Mouse (Mus musculus): ENCODE measurements around the gene Phlpp2. TPM values are rescaled to one million over a fixed set of nuclear protein-coding genes. Genes with fewer than 3 reads are reported as not detected.

Phlpp2 gene
- total RNA-seq, 2 experiments from 2014 or later = 2.4 to 2.9 TPM

DNA sequence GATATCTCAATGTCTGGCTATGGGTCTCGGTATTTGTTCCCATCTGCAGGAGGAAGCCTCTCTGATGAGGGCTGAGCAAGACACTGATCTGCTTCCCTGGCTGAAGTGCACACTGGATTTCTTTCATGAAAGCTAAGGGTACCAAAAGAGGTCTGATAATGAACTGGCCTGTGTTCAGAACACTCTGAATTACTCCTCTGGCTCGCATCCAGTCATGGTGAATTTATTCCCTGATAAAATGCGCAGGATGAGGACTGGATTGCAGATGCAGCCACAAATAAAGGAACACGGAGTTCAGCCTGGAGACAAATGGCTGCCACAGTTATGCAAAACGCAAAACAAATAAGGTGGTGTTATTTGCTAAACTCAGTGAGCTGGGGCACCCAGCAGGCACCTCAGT is 115.6 kb downstream of the Phlpp2 start:
- no peak for TF ChIP-seq CTCF (IDR thresholded peaks at IDR 0.05)
- no peak for DNase-seq
- Histone ChIP-seq H3K27ac (no peak overlapping the region), H3K4me3 (no peak overlapping the region)
- intact Hi-C loops (cut with DNase I) = no loop called here

DNA sequence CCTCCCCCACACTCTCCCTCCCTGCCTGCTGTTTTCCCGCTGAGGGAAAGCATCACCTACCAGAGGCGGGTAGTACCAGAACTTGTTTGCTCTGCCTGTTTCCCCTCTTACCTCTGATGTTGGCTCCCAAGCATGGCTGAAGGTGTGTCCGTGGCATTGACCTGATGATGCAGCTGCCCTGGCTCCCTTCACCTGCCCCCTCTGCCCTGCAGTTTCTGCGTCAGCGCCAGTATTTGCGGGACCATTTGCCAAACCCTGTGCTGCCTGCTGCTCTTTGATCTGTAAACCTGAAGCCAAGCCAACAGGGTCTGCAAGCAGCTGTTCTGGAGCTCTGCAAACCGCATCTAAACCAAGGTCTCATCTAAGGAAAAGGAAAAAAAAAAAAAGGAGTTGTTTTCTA is 118.0 kb downstream of the Phlpp2 start:
- Histone ChIP-seq H3K27ac (no peak overlapping the region), H3K4me3 (no peak overlapping the region)
- DNase-seq = no peak
- intact Hi-C loops (cut with DNase I) = no loop called here
- TF ChIP-seq CTCF (IDR thresholded peaks at IDR 0.05) = no peak

DNA sequence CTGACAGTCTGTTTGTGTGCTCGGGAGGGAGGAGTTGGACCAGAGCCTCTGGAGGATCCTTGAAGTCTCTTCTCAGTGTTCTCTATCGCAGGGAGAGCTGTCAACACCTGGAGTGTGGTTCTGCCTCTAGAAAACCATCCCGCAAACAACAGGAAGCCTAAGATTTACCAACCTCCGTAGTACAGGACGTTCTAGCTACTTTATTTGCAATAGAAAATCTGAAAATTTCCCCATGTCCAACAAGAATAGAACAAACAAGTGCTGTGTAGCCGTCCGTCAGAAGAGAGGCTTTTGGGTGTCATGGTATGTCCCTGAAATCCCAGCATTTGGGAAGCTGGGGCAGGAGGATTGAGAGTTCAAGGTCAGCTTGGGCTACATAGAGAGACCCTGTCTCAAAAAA is 119.4 kb downstream of the Phlpp2 start:
- Histone ChIP-seq H3K4me3 (no peak overlapping the region), H3K27ac (no peak overlapping the region)
- no peak for TF ChIP-seq CTCF (IDR thresholded peaks at IDR 0.05)
- intact Hi-C loops (cut with DNase I) = no loop called here
- no peak for DNase-seq

DNA sequence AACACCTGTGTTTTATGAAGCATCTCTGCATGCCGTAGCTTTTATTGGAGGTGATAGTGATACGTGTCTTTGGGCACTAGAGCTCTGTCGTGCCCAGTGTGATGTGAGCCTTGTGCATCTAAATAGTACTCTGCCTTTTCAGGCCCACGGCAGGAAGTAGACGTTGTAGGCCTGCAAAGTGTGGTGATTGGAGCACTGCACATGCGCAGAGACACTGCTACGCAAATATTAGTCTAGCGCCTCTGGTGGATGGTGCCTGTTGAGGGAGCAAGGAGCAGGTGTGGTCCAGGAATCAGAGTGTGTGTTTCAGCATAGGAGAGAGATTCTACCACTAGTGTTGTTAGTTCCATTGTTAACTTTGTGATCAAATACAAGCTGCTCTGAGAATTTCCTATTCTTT is 120.8 kb downstream of the Phlpp2 start:
- intact Hi-C loops (cut with DNase I) = no loop called here
- DNase-seq = no peak
- no peak for TF ChIP-seq CTCF (IDR thresholded peaks at IDR 0.05)
- Histone ChIP-seq H3K27ac (no peak overlapping the region), H3K4me3 (no peak overlapping the region)

DNA sequence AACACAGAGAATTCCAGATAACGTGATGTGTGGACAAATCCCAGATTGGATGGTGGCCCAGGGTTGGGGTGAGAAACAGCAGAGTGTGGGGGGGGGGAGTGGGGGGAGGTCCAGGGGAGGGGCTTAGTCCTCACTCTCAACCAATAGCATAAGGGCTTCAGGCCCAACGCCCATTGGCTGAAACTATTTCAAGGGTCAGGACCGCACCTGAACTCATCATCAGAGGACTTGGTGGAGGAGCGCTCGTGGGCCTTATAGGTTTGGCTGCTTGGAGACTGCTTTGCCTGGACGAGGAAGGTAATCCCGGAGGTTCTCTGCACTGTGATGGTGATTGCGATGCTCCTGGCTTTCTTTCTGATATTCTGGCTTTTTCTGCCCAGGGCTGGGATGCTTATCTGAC is 121.9 kb downstream of the Phlpp2 start, which contains the start of gene Tat:
Tat (plus strand) TSS at position 214 of the 400 bp plus-strand sequence.
- intact Hi-C loops (cut with DNase I) = no loop called here
- no peak for DNase-seq
- Histone ChIP-seq H3K4me3 (no peak within 1 kb of the TSS), H3K27ac (no peak within 1 kb of the TSS)
- no peak for TF ChIP-seq CTCF (IDR thresholded peaks at IDR 0.05)

DNA sequence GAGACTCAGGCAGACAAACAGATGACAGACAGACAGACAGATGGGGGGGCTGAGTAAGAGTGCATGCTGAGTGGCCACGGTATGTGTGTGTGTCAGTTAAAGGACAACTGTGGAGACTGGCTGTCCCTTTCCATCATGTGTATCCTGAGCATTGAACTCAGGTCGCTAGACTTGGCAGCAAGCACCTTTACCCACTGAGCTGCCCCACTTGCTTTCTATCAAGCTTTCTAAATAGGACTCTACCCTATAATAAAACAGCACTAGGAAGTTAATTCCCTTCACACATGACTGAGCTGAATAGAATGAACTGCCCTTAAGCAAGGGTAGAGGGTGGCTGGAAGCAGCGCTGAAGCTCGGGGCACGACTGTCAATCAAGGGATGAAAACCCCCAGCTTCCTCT is 123.8 kb downstream of the Phlpp2 start:
- Histone ChIP-seq H3K4me3 (no peak overlapping the region), H3K27ac (no peak overlapping the region)
- DNase-seq = no peak
- intact Hi-C loops (cut with DNase I) = no loop called here
- no peak for TF ChIP-seq CTCF (IDR thresholded peaks at IDR 0.05)

DNA sequence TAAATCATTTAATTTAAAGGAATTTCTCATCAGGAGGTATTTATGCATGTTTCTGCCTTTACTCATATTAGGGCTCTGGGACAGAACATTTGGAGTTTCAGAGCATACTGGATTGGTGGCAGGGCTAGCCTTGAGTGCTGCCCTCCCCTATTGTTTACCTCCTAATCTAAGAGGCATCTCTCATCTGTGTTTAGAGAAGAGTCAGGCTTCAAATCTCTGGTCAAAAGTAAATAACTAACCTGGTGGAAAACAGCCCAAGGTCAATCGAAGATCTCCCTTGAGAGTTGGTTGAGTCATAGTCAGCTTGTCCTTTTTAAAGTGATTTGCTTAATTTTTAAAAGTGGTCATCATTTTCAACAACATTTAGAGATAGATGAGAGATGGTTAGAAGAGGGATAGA is 124.6 kb downstream of the Phlpp2 start:
- no peak overlapping the region for H3K4me3 ChIP-seq
- no peak for DNase-seq
- no peak overlapping the region for H3K27ac ChIP-seq
- no peak for TF ChIP-seq CTCF (IDR thresholded peaks at IDR 0.05)
- intact Hi-C loops (cut with DNase I) = no loop called here

Other genes with a start within 250 kb of the Phlpp2 start
- 10 to 100 TPM; 31.6 to 34.1 TPM for gene Ist1, start 175.3 kb upstream of the Phlpp2 start, total RNA-seq (2021)
- 1 to 10 TPM; 5.8 to 6.0 TPM for gene Zfp821, start 163.0 kb upstream of the Phlpp2 start, total RNA-seq (2021)
- 10 to 100 TPM; 20.4 to 21.9 TPM for gene Atxn1l, start 130.8 kb upstream of the Phlpp2 start, total RNA-seq (2021)
- gene Ap1g1, start 90.0 kb upstream of the Phlpp2 start, total RNA-seq (2021) = 10 to 100 TPM; 39.9 to 40.0 TPM
- not detected for gene Marveld3, start 93.7 kb downstream of the Phlpp2 start, total RNA-seq (2021)
- not detected for gene Tat, start 121.9 kb downstream of the Phlpp2 start, total RNA-seq (2021)
- not detected for gene Chst4, start 171.2 kb downstream of the Phlpp2 start, total RNA-seq (2021)
- 1 to 10 TPM; 4.9 to 6.8 TPM for gene Zfp612, start 211.2 kb downstream of the Phlpp2 start, total RNA-seq (2021)
- not detected for gene Gm21964, start 232.7 kb downstream of the Phlpp2 start, total RNA-seq (2021)
- gene Gm17720, start 234.2 kb downstream of the Phlpp2 start, total RNA-seq (2021) = not detected

Measured in gastrocnemius, adult 2 months (tissue).